Mouse (Mus musculus) spleen, adult 2 months (tissue): ENCODE data around the gene Acp5. TPM values are rescaled to one million over a fixed set of nuclear protein-coding genes. Genes with fewer than 3 reads are reported as not detected.
A peak's percentile ranks its signal among the peaks of the same experiment; 100 is the strongest.

Experiments used
- DNase-seq, 2 experiments: peaks; one replicate each; pipeline versions ENCODE4 v3.0.0 to v3.0.0-alpha.2; 2012 to 2021; ENCODE audit warnings: low spot score in 2 of 2, low read depth in 1 of 2
- H3K27ac ChIP-seq: fragments of 200-500 bp; 2 replicates; pipeline ENCODE4 v1.5.1; 2012; ENCODE audit warnings: low read length, inconsistent platforms; ENCODE audit not compliant: insufficient read depth
- H3K27me3 ChIP-seq: fragments of 200-500 bp; 2 replicates; pipeline ENCODE4 v1.6.1; 2012; ENCODE audit warnings: mild to moderate bottlenecking, moderate library complexity, low read length, inconsistent platforms; ENCODE audit not compliant: control insufficient read depth, insufficient read depth
- H3K36me3 ChIP-seq: fragments of 200-500 bp; 2 replicates; pipeline ENCODE4 v1.6.1; 2012; ENCODE audit warnings: mild to moderate bottlenecking, low read length, inconsistent platforms; ENCODE audit not compliant: control insufficient read depth, insufficient read depth
- H3K4me1 ChIP-seq: fragments of 200-500 bp; 2 replicates; pipeline ENCODE4 v1.6.1; 2011; ENCODE audit warnings: inconsistent platforms; ENCODE audit not compliant: control insufficient read depth, insufficient read depth, insufficient read length
- H3K4me3 ChIP-seq: fragments of 200-500 bp; 2 replicates; pipeline ENCODE4 v1.5.1; 2011; ENCODE audit warnings: mild to moderate bottlenecking, inconsistent platforms; ENCODE audit not compliant: insufficient read depth, insufficient read length; ENCODE audit errors: extremely low read depth
- CTCF ChIP-seq: fragments of 200-500 bp; IDR thresholded peaks from 2 replicates; pipeline ENCODE4 v1.5.1; 2011; ENCODE audit warnings: mild to moderate bottlenecking, inconsistent platforms; ENCODE audit not compliant: insufficient read depth, insufficient read length, insufficient replicate concordance; ENCODE audit errors: extremely low read depth
- POLR2A ChIP-seq: fragments of 200-500 bp; IDR thresholded peaks from 2 replicates; pipeline ENCODE4 v1.6.1; 2011; ENCODE audit warnings: low read depth, low read length, inconsistent platforms
- WGBS: fragments of 180-500 bp; shearing (Covaris S2); methylation state at CpG from one replicate; pipeline ENCODE4 v1.1.7; 2018; 5-methylcytosine and 5-hydroxymethylcytosine counted together
- polyA plus RNA-seq: library from polyadenylated mRNA; depleted of rRNA; stranded (reverse); fragments of >200 nt; gene quantifications from 2 replicates; pipeline ENCODE4 v1.2.3, GENCODE M21; 2012

Gene Acp5
- polyA plus RNA-seq, 1 experiment, result 340 TPM

- peaks cover 26% of the 10 kb centered on the region; the same call in 1 of the 2 replicates for H3K4me1 ChIP-seq
These were observed 3.3 kb downstream of the Acp5 start for GRCm38 (mm10) chr9:22132220-22132619.

DNA sequence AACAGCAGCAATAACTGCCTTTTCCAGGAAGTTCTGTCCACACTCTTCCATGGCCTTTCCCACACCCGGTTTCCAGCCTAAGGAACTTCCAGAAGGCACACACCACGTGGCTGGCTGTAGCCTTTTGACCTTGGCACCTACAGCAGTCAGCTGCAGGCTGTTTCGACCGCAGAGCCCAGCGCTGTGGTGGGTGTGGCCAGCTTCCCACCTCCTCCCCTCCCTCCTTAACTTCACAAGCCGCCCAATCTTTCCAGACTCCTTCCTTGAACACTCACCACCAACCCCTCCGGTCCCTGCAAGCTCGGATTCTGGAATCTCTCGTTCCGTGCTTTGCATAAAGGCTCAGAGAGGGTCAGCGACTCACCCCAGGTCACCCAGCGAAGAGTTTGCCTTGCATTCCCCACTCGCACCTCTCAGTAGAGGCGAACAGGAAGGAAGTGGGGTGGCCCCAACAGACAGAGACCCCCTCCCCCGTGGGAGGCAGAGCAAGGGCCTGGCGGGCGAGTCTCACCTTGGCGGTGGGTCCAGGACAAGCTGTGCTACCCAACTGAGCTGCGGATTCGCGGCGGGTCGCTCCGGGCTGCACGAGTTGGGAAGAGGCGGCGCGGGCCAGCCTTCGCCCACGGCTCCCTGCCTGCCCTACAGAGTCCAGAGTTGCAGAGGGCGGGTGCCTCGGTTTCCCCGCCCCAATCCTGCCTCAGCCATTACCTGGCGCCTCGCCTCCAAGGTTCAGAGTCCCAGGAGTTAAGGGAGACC, 4.1 kb downstream of the Acp5 start:
- 2% methylated on average over 35 of the region's 35 CpGs for WGBS
- no peaks in the 10 kb centered on the region for H3K27me3 ChIP-seq
- H3K4me3 ChIP-seq, result peak overlapping the region; percentile 68
- peaks cover 26% of the 10 kb centered on the region; the same call in 1 of the 2 replicates for H3K4me1 ChIP-seq
- TF ChIP-seq CTCF (no peak), POLR2A (peak; percentile 37; the same call in 1 of the 2 replicates)
- H3K36me3 ChIP-seq, result peaks cover 14% of the 10 kb centered on the region
- H3K27ac ChIP-seq, result peak overlapping the region; percentile 85
- DNase-seq, result peak in 1 of 2 experiments; percentile 79

More at GRCm38 (mm10) chr9:22132220-22132619, 3.3 kb downstream of the Acp5 start:
- Histone ChIP-seq H3K27ac (peak overlapping the region; percentile 85), H3K27me3 (no peaks in the 10 kb centered on the region), H3K4me3 (peak overlapping the region; percentile 68; the same call in 1 of the 2 replicates), H3K36me3 (peaks cover 9% of the 10 kb centered on the region)
- no peak for TF ChIP-seq CTCF
- no peak for TF ChIP-seq POLR2A
- WGBS, result 70% methylated on average over 11 of the region's 11 CpGs
- no peak for DNase-seq

GRCm38 (mm10) chr9:22125246-22126027, 10.1 kb downstream of the Acp5 start:
- WGBS, result 69% methylated on average over 15 of the region's 15 CpGs
- Histone ChIP-seq H3K36me3 (peaks cover 14% of the 10 kb centered on the region), H3K27ac (peak overlapping the region; percentile 93)

DNA sequence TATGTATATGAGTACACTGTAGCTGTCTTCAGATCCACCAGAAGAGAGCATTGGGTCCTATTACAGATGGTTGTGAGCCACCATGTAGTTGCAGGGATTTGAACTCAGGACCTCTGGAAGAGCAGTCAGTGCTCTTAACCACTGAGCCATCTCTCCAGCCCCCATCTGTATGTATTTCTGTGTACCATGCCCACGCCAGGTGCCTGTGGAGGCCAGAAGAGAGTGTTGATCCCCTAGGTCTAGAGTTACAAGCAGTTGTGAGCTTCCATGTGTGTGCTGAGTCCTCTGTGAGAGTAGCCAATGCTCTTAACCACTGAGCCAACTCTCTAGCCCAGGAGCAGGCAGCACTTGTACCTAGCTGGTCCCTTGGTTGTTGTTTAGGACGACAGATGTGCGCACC, 11.3 kb downstream of the Acp5 start:
- DNase-seq, result no peak
- H3K27ac ChIP-seq, result peak overlapping the region; percentile 93
- 69% methylated on average over 3 of the region's 3 CpGs for WGBS
- no peak overlapping the region for H3K4me3 ChIP-seq
- H3K4me1 ChIP-seq, result peaks cover 30% of the 10 kb centered on the region; the same call in 1 of the 2 replicates
- peaks cover 14% of the 10 kb centered on the region for H3K36me3 ChIP-seq
- no peak for TF ChIP-seq CTCF
- TF ChIP-seq POLR2A, result no peak
- H3K27me3 ChIP-seq, result no peaks in the 10 kb centered on the region

More at GRCm38 (mm10) chr9:22125246-22126027, 10.1 kb downstream of the Acp5 start:
- TF ChIP-seq POLR2A, result no peak; the same call in 1 of the 2 replicates
- TF ChIP-seq CTCF, result no peak
- H3K4me3 ChIP-seq, result no peak overlapping the region
- peak in 1 of 2 experiments; percentile 52 for DNase-seq
- no peaks in the 10 kb centered on the region for H3K27me3 ChIP-seq
- H3K4me1 ChIP-seq, result peaks cover 31% of the 10 kb centered on the region; the same call in 1 of the 2 replicates

DNA sequence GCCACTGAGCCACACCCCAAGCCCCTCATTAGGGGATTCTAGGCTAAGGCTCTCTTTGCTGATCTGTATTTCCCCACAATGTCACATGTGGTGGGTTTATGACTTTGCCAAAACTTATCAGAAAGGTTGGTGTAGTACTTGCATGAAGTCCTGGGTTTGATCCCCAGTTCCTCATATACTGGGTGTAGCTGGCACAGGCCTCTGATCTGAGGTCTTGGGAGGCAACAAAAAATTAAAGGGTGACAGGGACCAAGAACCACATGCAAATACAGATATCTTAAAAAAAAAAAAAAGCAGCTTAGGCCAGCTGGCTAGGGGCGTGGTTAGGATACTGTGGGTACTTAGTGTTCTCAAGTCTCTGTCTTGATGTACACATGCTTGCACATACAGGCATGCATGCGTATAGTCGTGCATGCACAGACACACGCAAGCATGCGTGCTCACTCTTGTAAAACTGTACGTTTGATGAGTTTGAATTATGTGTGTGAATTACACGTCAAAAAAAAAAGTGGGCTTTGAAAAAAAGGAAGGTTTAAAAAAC, 12.4 kb downstream of the Acp5 start:
- WGBS, result 23% methylated on average over 7 of the region's 7 CpGs
- H3K4me1 ChIP-seq, result peaks cover 37% of the 10 kb centered on the region; the same call in 1 of the 2 replicates
- TF ChIP-seq POLR2A (0 out of 2 replicates have a peak, but pooled peaks have one; percentile 1), CTCF (no peak)
- peak; percentile 66 for DNase-seq
- H3K27me3 ChIP-seq, result no peaks in the 10 kb centered on the region
- H3K36me3 ChIP-seq, result peaks cover 10% of the 10 kb centered on the region
- peak overlapping the region; percentile 93 for H3K27ac ChIP-seq
- H3K4me3 ChIP-seq, result no peak overlapping the region

GRCm38 (mm10) chr9:22122005-22122404, 13.5 kb downstream of the Acp5 start:
- Histone ChIP-seq H3K4me1 (peaks cover 41% of the 10 kb centered on the region; the same call in 1 of the 2 replicates), H3K4me3 (no peak overlapping the region), H3K27ac (peak overlapping the region; percentile 93), H3K36me3 (peaks cover 4% of the 10 kb centered on the region), H3K27me3 (no peaks in the 10 kb centered on the region)
- peak; percentile 70; the same call in 1 of the 2 replicates for TF ChIP-seq POLR2A
- no peak for TF ChIP-seq CTCF
- WGBS, result 45% methylated on average over 3 of the region's 3 CpGs
- DNase-seq, result peak; percentile 48 to 69
